Mouse (Mus musculus) megakaryocyte-erythroid progenitor cell, adult 5-6 weeks (primary cell): ENCODE measurements around the gene Nav3. TPM values are rescaled to one million over a fixed set of nuclear protein-coding genes. Genes with fewer than 3 reads are reported as not detected.

ENCODE experiments used
- ATAC-seq: replicated peaks from 2 replicates; pipeline ENCODE4 v1.8.0; 2016; ENCODE audit warnings: mild to moderate bottlenecking, inconsistent platforms; ENCODE audit not compliant: severe bottlenecking, poor library complexity, low FRiP score, low TSS enrichment
- total RNA-seq, 2 experiments: library from RNA; stranded (forward) in 1 of 2; stranded (reverse) in 1 of 2; fragments of 200-1000, 215-1000 nt in 1 of 2; fragments of >200 nt in 1 of 2; fragmentation: Nextera tagmentation in 1 of 2; gene quantifications; 2 replicates each; pipeline ENCODE4 v1.2.3; 2014 to 2017

Gene Nav3
- total RNA-seq, 2 experiments from 2014 or later: not detected

- no peak for ATAC-seq
These were observed 818.3 kb downstream of the Nav3 start for GRCm38 (mm10) chr10:109637702-109638101.
